Comparison of ENCODE assay signal across 31 mouse cellular contexts in genomic region chr11:54287821-54288453, GRCm38 (mm10). TPM values are rescaled to one million over a fixed set of nuclear protein-coding genes. Genes with fewer than 3 reads are reported as not detected.
"Had no signal": no experiment of that assay in that cellular context is flagged by ENCODE, and none has a peak within 500 bp of the region (broad histone marks: within the 10 kb centered on the region; RNA-seq: fewer than 3 reads in every experiment).

No protein-coding gene starts in this region.

- DNase-seq: kidney, adult 2 months; kidney, postnatal 36 days; layer of hippocampus, postnatal 36 days; left cerebral cortex, postnatal 4 days; liver, postnatal 0 days; lung, embryonic 14.5 days; right cerebral cortex, postnatal 14 days; right cerebral cortex, postnatal 4 days; thymus, adult 2 months; thymus, postnatal 14 days; thymus, postnatal 4 days had no signal

- ATAC-seq: liver, postnatal 0 days; lung, postnatal 0 days; midbrain, embryonic 13.5 days; midbrain, embryonic 16.5 days had no signal

RNA-seq across cellular contexts. Expression of gene Acsl6, which starts 15.7 kb away (rescaled TPM):
- total RNA-seq: monocyte, adult 5-6 weeks had no signal

RNA-seq across cellular contexts. Expression of gene Il3, which starts 20.9 kb away (rescaled TPM):
- total RNA-seq: layer of hippocampus, adult 8-10 months; layer of hippocampus, postnatal 10 days; layer of hippocampus, postnatal 36 days; left cerebral cortex, adult 2 months; left cerebral cortex, postnatal 14 days; left cerebral cortex, postnatal 4 days; monocyte, adult 5-6 weeks had no signal
- polyA plus RNA-seq: kidney, adult 2 months; kidney, embryonic 14.5 days; kidney, postnatal 0 days; limb, embryonic 12.5 days; limb, embryonic 15.5 days; liver, embryonic 11.5 days; liver, embryonic 14.5 days; liver, postnatal 0 days; lung, embryonic 14.5 days; lung, postnatal 0 days; midbrain, embryonic 10.5 days; midbrain, embryonic 13.5 days; midbrain, embryonic 16.5 days; myocyte; neural tube, embryonic 11.5 days; neural tube, embryonic 14.5 days; stomach, embryonic 14.5 days; stomach, postnatal 0 days; thymus, adult 2 months had no signal

RNA-seq across cellular contexts. Expression of gene Csf2, which starts 38.5 kb away (rescaled TPM):
- total RNA-seq: layer of hippocampus, adult 8-10 months; layer of hippocampus, postnatal 10 days; layer of hippocampus, postnatal 36 days; left cerebral cortex, adult 2 months; left cerebral cortex, postnatal 14 days; left cerebral cortex, postnatal 4 days; monocyte, adult 5-6 weeks had no signal
- polyA plus RNA-seq: kidney, adult 2 months; kidney, embryonic 14.5 days; kidney, postnatal 0 days; limb, embryonic 12.5 days; limb, embryonic 15.5 days; liver, embryonic 11.5 days; liver, embryonic 14.5 days; liver, postnatal 0 days; midbrain, embryonic 10.5 days; midbrain, embryonic 13.5 days; midbrain, embryonic 16.5 days; myocyte; neural tube, embryonic 11.5 days; neural tube, embryonic 14.5 days; stomach, embryonic 14.5 days; stomach, postnatal 0 days had no signal
